In the genomic region with DNA sequence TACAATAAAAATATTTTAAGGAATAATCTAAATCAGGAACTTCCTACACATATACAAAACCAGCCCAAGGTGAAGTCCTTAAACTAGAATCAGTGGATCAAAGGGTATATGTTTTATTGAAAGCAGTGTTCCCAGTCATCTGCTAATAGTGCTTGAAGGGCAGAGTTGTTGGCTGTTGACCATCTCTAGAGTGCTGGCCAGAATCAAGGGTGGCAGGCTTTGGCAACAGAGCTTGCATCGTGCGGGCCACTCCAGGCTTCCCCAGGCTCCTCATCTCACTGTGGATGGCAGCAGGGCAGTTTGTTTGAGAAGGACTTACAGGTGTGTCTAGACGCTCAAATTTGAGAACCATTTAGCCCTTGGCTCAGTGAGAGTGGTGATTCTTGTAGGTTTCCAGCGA, we compare ENCODE assay signal across 24 mouse cellular contexts.
"Had no signal": no experiment of that assay in that cellular context is flagged by ENCODE, and none has a peak within 500 bp of the region (broad histone marks: within the 10 kb centered on the region; RNA-seq: fewer than 3 reads in every experiment).

No protein-coding gene starts in this region.

- H3K9ac ChIP-seq: limb, embryonic 13.5 days; liver, embryonic 12.5 days; liver, embryonic 15.5 days; lung, embryonic 15.5 days; midbrain, embryonic 12.5 days; midbrain, embryonic 15.5 days; neural tube, embryonic 12.5 days; neural tube, embryonic 15.5 days had no signal

- H3K36me3 ChIP-seq: limb, embryonic 10.5 days; liver, embryonic 12.5 days; liver, embryonic 15.5 days; lung, embryonic 15.5 days; midbrain, embryonic 12.5 days; midbrain, embryonic 15.5 days; neural tube, embryonic 12.5 days; neural tube, embryonic 15.5 days had no signal

- H3K9me3 ChIP-seq: limb, embryonic 10.5 days; limb, embryonic 13.5 days; liver, embryonic 12.5 days; liver, embryonic 15.5 days; lung, embryonic 15.5 days; midbrain, embryonic 12.5 days; midbrain, embryonic 15.5 days; neural tube, embryonic 12.5 days; neural tube, embryonic 15.5 days had no signal

- H3K27ac ChIP-seq: kidney, postnatal 0 days; layer of hippocampus, adult 2 months; limb, embryonic 10.5 days; limb, embryonic 13.5 days; liver, embryonic 12.5 days; liver, embryonic 15.5 days; lung, embryonic 15.5 days; macrophage; midbrain, embryonic 12.5 days; midbrain, embryonic 15.5 days; neural tube, embryonic 12.5 days; neural tube, embryonic 15.5 days; stomach, postnatal 0 days had no signal

- H3K4me1 ChIP-seq: limb, embryonic 10.5 days; limb, embryonic 13.5 days; liver, embryonic 15.5 days; lung, embryonic 15.5 days; neural tube, embryonic 12.5 days had no signal

- H3K4me3 ChIP-seq: layer of hippocampus, adult 2 months; limb, embryonic 10.5 days; limb, embryonic 13.5 days; liver, embryonic 12.5 days; liver, embryonic 15.5 days; lung, embryonic 15.5 days; midbrain, embryonic 12.5 days; midbrain, embryonic 15.5 days; neural tube, embryonic 12.5 days; neural tube, embryonic 15.5 days had no signal

- DNase-seq: kidney, postnatal 25 days; layer of hippocampus, adult 9-11 months; liver; lung, adult 18-20 months; lung, postnatal 10 days; right cerebral cortex, adult 18-20 months; right cerebral cortex, postnatal 14 days; right cerebral cortex, postnatal 4 days; thymus, adult 2 months; thymus, postnatal 14 days; thymus, postnatal 4 days had no signal

- ATAC-seq: liver, embryonic 12.5 days; midbrain, embryonic 15.5 days had no signal

- H3K4me2 ChIP-seq: limb, embryonic 13.5 days; liver, embryonic 12.5 days; liver, embryonic 15.5 days; lung, embryonic 15.5 days; midbrain, embryonic 12.5 days; midbrain, embryonic 15.5 days; neural tube, embryonic 12.5 days; neural tube, embryonic 15.5 days had no signal

- H3K27me3 ChIP-seq: limb, embryonic 13.5 days; liver, embryonic 12.5 days; liver, embryonic 15.5 days; lung, embryonic 15.5 days; midbrain, embryonic 12.5 days; midbrain, embryonic 15.5 days; neural tube, embryonic 12.5 days; neural tube, embryonic 15.5 days had no signal
